Mouse (Mus musculus): Measurements from ENCODE around the gene Htra1.

- TF ChIP-seq FLI1 (IDR thresholded peaks at IDR 0.05; ENCODE audit: low read length) = no peak
- TF ChIP-seq GATA1 (IDR thresholded peaks at IDR 0.05; ENCODE audit: borderline replicate concordance, low read length) = no peak
Measured at GRCm38 (mm10) chr7:130989371-130989770, 53.5 kb downstream of the Htra1 start.

Measured in megakaryocyte, embryonic 14.5 days (primary cell).